Mouse (Mus musculus): ENCODE data around the gene Sh2d3c.

Sh2d3c gene

DNA sequence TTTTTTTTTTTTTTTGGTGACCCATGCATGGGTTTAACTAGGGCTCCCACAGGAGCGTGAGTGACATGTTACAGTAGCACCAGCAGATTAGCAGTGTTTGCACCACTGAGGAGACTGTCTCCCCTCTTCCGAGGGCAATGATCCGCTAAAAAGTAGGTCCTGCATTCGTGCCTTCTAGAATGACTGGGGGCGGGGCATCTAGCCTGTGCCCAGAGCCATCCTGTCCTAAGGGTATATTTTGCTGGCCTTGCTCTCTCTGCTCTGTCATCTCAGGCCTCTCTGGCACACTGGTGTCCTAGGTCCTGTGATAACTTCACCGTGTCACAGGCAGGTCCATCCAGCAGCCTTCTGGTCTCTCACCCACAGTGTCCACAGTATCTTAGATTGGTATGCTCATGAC, 21.2 kb upstream of the Sh2d3c start:
- DNase-seq (ENCODE audit: extremely low read depth, low read depth), result no peak

DNA sequence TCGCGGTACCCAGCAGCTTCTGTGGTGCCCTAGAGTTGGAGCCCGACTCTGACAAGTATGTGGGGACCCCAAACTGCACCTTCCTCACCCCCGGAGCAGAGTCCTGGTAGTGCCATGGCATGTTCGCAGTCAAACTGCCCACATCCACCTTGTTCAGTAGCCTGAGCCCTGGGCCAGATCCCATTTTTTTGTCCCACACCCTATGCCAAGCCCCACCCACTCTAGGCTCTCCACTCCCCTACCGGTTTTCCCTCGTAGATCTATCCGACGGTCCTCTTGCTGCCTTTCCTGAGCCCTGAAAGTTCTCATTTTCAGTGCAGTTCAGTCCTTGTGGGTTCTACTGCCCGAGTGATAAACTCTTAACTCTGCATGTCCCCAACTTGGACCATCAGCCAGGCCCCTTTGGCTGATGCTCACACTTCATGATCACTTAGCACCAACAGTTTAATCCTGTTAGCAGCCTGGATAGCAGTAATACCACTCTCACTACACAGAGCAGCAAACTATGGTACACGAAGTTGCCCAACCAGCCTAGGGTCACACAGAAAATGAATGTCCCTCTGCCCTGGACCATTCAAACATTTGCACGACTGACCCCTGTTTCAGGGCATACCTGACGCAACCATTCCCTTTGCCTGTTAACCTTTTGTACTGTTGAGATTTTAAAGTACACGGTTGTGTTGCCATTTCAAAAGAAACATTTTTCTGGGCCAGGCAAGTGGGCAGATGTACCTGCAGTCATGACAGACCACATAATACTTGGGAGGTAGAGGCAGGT, 19.7 kb upstream of the Sh2d3c start:
- DNase-seq (ENCODE audit: extremely low read depth, low read depth), result no peak

DNA sequence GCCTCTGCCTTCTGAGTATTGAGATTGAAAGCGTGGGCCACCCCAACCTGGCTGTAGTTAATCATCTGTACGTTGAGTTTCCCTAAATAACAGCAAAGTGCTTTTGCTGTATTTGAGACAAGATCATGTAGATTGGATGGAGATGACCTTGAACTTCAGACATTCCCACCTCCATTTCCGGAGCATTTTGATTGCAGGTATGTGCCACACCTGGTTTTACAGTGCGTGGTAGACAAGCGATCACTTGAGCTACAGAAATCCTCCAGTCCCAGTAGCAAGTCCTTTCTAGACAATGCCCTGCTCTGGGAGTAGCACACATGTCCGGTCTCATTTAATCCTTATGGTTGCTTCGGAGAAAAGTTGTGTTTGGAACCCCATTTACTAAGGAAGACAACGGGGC, 17.8 kb upstream of the Sh2d3c start:
- DNase-seq (ENCODE audit: extremely low read depth, low read depth), result no peak

DNA sequence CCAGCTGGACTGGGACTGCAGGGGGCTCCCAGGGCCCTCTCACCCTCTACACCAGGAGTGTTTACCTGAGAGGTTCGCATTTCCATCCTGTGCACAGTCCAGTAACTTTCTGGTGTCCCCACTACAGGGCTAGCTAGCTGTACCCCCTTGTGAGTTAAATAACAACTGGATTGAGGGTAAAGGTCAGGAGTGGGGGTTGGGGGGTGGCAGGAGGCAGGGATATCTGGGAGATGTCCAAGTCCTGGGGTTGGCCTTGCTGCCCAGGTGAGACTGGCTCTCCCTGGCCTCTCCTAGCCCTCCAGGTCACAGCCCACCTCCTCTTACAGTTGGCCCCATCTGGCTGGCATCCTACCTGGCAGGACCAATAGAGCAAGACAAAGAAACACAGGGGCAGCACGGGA, 16.8 kb upstream of the Sh2d3c start, which contains the start of gene Fpgs:
TSS of gene Fpgs (minus strand) at position 125 of the 401 bp plus-strand sequence.
- no peak for DNase-seq (ENCODE audit: extremely low read depth, low read depth)

DNA sequence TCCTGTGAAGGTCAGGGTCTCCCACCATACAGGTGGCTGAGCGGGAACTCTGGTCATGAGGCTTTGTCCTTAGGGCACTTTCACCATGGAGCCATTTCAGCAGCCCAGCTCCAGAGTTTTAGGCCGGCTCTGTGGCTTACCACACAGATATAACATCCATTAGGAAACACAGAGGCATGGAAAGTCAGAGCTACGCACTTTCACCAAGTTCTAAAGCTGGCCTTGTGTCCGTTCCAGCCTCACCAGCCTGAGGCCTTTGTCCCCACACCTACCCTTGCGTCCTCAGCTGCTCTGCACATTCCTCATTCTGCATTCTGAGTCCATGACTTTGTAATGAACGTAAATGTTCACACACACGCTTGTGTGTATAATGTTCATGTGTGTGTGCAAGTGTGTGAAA, 15.8 kb upstream of the Sh2d3c start:
- DNase-seq (ENCODE audit: extremely low read depth, low read depth), result no peak

DNA sequence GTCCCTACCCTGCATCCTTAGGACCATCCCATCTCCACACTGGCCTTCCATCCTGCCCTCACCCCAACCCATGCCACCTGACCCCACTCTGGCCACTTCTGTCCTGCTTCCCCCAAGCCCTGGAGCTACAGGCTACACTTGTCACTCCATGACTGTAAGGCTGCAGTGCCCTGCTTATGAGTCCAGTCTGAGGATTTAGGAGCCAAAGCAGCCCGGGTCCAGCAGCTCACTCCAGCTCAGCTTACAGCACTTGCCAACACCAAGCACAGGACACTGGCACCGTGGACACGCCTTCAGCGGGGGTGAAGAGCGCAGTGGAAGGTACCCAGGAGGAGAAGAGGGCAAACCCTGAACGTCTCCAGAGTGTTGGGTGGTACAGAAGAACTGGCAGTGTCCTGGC, 13.9 kb upstream of the Sh2d3c start:
- no peak for DNase-seq (ENCODE audit: extremely low read depth, low read depth)

DNA sequence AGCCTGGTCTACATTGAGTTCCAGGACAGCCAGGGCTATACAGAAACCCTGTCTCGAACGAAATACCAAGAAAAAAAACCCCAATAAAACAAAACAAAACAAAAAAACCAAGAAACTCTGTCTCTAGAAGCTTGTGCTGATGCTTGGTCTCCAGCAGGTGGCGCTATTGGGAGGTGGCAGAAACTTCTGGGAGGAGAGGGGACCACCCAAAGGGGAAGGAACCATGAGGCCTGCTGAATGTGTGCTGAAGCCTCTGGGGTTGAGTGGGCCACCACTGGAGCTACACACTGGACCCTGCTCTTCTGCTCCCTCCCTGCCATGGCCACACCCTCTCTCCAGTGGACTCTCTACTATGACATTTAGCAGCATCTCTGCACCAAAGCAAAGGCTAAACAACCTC, 12.2 kb upstream of the Sh2d3c start:
- no peak for DNase-seq (ENCODE audit: extremely low read depth, low read depth)

DNA sequence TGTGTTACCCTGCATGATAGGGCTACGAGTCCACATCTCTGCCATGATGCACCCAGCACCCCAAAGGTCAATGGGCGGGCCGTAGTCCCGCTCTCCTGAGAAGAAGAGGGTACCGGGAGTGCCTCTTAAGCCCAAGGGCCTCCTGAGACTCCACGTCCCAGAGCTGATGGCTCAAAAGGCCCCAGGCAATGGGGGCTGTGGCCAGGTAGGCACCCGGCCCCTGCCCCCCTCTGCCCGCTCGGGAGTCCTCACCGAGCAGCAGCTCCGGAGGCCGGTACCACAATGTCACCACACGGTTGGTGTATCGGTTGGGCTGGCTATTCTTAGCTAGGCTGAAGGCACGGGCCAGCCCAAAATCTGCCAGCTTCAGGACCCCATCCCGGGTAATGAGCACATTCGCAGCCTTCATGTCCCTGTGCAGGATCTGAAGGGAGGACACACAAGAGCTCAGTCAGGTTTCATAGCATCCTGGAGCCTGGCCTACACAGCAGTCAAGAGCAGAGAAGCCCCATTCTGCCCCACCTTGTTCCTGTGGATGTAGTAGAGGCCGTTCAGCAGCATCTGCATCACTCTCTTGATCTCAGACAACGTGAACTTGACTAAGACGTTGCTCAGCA, 11.2 kb upstream of the Sh2d3c start:
- DNase-seq (ENCODE audit: extremely low read depth, low read depth), result no peak

DNA sequence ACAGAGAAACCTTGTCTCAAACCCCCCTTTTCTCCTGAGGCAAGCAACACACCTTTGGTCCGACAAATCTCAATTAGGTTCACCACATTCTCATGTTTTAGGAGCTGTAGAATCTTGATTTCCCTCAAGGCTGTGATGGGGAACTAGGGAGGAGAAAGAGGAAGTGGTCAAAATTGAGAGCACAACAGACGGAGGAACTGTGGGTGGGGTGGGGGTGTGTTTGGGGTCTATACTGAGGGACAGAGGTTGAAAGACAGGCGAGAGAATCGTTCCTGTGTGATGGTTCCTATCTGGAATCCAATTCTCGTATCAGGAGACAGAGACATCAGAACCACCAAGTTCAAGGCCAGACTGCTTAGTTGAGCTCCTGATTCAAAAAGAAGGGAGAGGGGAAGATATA, 10.4 kb upstream of the Sh2d3c start:
- DNase-seq (ENCODE audit: extremely low read depth, low read depth), result peak; percentile 79

DNA sequence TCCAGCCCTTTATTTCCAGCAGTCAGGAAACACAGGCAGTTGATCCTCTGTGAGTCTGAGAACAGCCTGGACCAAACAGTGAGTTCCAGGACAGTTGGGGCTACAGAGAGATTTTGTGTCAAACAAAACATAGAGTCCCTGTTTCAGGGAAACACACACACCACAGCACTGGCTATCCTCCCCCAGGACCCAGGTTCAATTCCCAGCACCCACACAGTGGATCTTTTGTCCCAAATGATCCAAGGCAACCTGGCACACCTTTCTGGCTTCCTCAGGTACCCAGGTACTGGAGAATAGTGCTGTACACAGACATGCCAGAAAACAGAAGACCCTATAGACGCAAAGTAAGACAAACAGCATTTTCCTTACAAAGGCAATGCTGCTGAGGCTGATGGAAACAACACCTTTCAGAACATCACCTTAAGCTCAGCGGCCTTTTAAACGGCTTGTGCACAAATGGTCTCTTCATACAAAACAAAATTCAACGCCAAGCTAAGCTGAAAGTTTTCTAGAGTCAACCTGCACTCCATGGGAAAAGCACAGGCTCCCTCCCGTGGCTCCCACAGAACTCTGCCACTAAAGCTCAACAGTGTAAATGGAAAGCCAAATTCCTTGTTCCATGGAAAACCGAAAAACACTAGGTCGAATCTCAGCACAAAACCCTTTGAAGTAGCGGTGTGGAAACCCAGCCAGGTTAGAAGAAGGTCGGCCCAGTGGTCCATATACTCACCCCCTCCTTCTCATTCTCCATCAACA, 9.4 kb upstream of the Sh2d3c start:
- no peak for DNase-seq (ENCODE audit: extremely low read depth, low read depth)

DNA sequence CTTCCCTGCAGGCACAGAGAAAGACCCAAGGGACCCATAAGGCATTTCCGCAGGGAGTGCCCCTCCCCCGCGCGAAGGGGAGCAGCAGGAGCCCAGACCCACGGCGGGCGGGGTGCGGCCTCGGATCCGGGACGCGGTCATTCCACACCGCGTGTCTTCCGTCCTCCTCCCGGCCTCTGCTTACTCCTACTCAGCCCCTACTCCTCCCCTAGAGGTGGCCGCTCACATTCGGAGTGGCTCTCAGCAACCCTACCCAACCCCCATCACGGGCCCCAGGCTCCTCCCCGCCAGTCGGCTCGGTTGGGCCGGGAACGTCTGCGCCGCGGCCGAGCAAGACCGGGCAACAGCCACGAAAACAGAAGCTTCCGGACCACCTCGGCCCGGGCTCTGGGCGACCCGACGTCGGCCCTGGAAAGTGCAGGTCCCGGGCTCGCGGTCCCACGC, 8.7 kb upstream of the Sh2d3c start:
- no peak for DNase-seq (ENCODE audit: extremely low read depth, low read depth)

DNA sequence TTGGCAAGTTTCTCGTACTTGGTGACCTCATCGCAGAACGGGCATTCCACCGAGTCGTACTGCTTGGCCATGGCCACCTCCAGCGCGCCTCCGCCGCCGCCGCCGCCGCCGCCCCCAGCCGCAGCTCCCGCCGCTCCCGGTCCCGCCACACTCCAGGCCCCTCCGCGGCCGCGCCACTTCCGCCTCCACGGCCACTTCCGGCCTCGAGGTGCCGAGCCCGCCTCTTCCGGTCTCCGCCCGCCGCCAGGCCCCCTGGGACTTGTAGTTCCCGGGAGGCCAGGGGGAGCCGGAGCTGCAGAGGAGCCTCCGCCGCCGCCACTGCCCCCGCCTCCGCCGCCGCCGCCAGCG, 8.3 kb upstream of the Sh2d3c start:
- peak; percentile 63 for DNase-seq (ENCODE audit: extremely low read depth, low read depth)

DNA sequence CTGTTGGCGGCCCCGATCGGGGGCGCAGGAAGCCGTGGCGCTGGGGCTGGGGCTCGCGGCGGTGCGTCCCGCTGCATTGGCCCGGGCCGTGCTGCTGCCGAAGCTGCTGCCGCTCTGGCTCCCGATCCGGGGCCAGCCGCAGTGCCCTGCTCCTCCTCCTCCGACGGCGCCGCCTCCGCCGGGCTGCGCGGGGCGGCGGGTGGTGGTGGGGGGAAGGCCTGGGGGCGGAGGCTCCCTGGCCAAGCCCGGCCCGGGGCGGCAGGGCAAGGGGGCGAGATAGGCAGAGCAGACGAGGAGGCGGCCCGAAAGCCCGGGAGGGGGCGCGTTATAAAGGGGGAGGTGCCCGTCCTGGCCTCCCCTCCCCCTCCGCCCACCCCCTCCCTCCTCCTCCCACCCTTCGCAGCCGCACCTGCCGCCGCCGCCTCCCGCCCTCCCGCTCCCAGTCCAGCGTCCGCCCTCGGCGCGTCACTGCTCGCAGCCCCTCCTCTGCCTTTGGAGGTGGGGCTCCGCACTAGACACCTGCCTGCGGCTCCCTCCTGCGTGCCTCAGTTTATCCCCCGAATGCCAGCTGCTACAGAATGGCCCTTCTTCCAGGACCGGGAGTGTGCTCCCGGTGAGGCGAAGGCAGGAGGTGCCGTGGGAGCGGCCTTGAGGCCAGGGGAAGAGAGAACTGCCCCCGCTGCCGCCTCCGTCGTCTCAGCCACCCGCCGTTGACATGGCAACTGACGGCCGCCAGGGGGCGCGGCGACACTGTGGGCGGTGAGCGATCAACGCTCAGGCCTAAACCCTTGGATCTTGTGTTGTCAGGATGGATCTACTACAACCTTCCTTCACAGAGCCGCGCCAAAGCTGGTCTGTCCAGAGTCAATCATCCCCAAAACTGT, 7.7 kb upstream of the Sh2d3c start, which contains the start of gene Cdk9:
TSS of gene Cdk9 (minus strand) at position 143 of the 884 bp plus-strand sequence.
- peak; percentile 59 for DNase-seq (ENCODE audit: extremely low read depth, low read depth)

DNA sequence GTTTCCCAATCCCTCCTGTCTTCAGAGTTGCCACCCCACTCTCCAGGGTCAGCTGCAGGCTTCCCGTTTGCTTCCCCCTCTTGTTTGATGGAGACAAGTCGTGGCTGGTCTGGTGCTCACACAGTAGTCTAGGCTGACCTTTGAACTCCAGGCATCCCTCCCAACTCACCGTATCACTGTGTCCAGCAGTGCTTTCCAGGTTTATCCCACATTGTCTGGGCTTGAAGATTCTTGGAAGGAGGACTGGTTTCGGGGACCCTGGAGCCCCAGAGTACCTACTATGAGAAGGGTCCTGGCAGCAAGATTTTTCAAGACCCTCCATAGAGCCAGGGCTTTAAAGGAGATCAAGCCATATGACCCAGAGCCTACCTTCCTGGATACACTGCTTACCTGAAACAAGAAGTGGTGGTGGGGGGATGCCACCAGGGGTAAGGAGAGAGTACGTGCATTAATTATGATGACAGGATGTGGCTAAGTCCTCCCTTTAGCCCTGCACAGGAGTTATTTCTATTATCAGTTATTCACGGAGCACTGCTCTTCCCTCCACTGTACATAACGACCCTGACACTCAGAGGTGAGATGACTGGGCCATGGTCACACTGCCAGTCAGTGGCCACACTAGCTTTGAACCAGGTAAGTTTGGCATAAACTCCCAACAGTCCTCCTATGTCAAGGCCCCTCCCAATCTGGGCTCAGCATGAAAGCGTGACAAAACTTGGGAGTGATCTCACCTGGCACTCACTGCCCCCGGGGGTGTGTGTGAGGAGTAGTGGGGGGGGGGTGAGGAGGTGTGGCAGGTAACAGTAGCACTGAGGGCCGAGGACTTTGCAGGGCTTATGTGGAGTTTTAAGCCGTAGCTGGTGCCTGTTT, 6.5 kb upstream of the Sh2d3c start:
- no peak for DNase-seq (ENCODE audit: extremely low read depth, low read depth)

DNA sequence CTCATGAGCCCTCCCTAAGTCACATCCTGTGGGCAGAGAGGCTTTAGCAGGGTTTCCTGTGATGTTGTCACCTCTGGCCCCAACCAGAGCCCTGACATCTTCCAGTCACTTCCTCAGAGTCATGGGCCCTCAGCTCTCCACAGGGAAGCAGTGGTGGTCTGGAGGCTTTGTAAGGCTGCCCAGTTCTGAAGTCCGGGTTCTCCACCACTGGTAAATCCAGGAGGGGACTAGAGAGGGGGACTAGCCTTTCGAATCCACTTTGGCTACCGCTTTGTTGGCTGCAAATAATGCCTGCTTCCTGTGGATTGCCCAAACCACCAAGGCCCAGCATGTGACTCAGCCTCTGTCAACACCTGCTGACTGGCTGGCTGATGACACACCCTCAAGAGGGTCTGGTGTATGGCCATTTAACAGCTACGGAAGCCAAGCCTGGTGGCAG, 5.8 kb upstream of the Sh2d3c start:
- DNase-seq (ENCODE audit: extremely low read depth, low read depth), result peak; percentile 41

DNA sequence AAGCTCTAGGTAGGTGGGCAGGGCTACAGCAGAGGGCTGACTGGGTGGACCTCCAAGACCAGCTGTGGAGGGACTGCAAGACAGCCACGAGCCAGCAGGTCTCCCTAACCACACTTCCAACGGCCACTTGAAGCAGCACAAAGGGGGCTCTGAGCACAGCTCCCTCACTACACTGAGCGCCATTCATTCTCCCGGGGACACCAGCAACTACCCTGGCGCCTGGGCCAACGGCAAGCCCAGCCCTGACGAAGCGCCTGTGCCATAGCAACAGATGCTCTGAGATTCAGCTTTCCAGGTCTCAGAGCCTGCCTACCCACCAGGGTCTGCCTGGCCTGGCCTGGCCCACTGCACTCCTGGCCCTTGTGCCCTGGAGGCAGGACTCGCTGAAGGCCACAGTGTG, 2.1 kb upstream of the Sh2d3c start:
- no peak for DNase-seq (ENCODE audit: extremely low read depth, low read depth)

DNA sequence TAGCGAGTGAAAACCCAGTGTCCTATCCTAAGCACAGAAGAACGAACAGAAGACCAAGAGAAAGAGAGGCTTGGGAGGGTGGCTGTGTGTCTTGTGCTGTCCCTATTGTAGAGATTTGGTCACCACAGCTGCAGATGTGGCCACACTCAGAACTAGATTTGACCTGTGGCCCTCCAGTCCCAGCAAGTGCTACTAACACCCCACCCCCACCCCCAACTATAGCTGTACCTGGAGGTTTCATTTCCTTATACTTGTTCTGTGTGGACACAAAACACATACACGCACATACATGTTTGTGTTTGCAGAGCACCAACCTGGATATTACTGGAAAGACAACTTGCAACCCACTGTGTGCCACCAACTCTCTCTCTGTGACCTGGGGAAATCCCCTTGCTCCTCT, 802 bp upstream of the Sh2d3c start:
- no peak for DNase-seq (ENCODE audit: extremely low read depth, low read depth)

DNA sequence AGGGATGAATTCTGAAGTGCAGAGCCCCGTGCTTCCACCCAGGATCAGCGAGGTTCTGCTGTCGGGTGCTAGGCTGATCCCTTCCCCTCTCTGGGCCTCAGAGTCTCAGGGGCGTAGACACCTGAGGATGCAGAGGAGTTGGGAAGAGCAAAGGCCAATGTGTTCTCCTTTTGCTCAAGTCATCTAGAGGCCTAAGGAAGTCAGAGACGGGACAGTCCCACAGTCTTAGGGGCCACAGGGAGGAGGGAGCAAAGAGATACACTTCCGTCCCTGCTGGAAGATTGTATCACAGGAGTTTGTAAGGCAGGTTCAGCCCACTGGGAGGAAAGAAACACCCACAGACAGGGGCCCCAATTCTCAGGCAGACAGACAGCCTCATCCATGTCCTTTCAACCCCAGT, 1.2 kb downstream of the Sh2d3c start:
- DNase-seq (ENCODE audit: extremely low read depth, low read depth), result no peak

DNA sequence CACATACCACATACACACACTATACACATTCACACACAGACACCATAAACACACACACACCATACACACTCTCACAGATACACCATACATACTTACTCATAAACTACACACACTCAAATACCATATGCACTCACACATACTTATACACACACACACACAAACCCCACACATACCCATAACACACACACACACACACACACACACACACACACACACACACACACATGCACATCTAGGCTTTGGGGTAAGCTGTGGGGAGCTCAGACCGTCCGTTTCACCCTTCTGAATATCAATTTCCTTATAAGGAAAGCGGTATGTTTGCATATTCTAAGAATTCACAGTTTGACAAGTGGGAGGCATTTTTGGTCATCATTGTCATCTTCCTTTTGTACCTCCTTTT, 1.7 kb downstream of the Sh2d3c start:
- no peak for DNase-seq (ENCODE audit: extremely low read depth, low read depth)

DNA sequence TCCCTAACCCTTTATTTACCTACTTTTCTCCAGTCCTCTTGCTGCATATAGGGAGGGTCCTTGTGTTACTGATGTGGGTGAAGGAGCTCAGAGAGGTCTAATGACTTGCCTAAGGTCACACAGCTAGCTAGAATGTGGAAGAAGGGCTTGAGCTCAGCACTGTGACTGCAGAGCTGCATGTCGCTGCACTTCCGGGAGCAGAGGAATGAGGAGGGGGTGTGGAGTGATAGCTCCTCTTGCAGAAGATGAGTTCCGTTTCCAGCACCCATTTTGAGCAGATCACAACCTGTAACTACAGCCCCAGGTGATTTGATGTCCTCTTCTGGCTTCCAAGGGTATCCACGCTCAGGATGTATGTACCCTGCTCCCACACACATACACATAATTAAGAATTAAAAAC, 3.3 kb downstream of the Sh2d3c start:
- DNase-seq (ENCODE audit: extremely low read depth, low read depth), result no peak
